Mouse (Mus musculus): ENCODE data around the gene Rnf26. TPM values are rescaled to one million over a fixed set of nuclear protein-coding genes. Genes with fewer than 3 reads are reported as not detected.

The Rnf26 gene
- polyA plus RNA-seq, 1 experiment from 2014 or later, result 56.4 TPM

DNA sequence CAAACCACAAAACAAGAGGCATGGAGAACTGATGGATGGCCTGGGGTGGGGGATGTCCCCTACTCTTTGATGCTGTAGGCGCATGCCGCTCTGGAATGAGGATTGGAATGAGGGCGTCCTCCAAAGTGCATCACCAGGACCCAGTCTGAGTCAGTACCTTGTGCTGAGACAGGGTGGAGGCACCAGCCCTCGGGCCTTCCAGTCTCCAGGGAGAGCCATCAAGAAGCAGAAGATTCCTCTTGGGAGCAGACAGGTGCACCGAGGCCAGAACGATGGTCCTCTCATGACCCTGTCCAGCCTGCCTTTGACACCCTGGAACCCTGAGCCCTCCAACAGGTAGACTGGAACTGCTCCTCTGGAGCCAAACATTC lies 45.4 kb downstream of the Rnf26 start:
- no peak for DNase-seq (ENCODE audit: low spot score, missing footprints)
- H3K27ac ChIP-seq (ENCODE audit: low read depth, low read length), result no peak overlapping the region
- H3K9me3 ChIP-seq (ENCODE audit: control insufficient read depth, low read length), result no peaks in the 10 kb centered on the region
- no peak overlapping the region for H3K9ac ChIP-seq (ENCODE audit: low read length)
- WGBS, result 91% methylated on average over 6 of the region's 6 CpGs
- no peak overlapping the region for H3K4me3 ChIP-seq (ENCODE audit: low read depth, low read length)
- ATAC-seq (ENCODE audit: low FRiP score), result no peak
- no peaks in the 10 kb centered on the region for H3K27me3 ChIP-seq (ENCODE audit: control insufficient read depth, insufficient read depth, low read length)
- no peak overlapping the region for H3K4me2 ChIP-seq
- H3K36me3 ChIP-seq (ENCODE audit: control insufficient read depth, insufficient read depth, low read length), result no peaks in the 10 kb centered on the region
- peaks cover 28% of the 10 kb centered on the region for H3K4me1 ChIP-seq (ENCODE audit: control insufficient read depth, insufficient read depth, low read length)

- Histone ChIP-seq H3K27me3 (ENCODE audit: control insufficient read depth, insufficient read depth, low read length) (no peaks in the 10 kb centered on the region), H3K4me1 (ENCODE audit: control insufficient read depth, insufficient read depth, low read length) (peaks cover 23% of the 10 kb centered on the region), H3K9me3 (ENCODE audit: control insufficient read depth, low read length) (no peaks in the 10 kb centered on the region), H3K4me2 (peak overlapping the region; percentile 74), H3K4me3 (ENCODE audit: low read depth, low read length) (peak overlapping the region; percentile 37), H3K36me3 (ENCODE audit: control insufficient read depth, insufficient read depth, low read length) (no peaks in the 10 kb centered on the region), H3K27ac (ENCODE audit: low read depth, low read length) (no peak overlapping the region), H3K9ac (ENCODE audit: low read length) (peak overlapping the region; percentile 49)
- WGBS, result 13% methylated on average over 15 of the region's 15 CpGs
- no peak; the same call in 1 of the 2 replicates for ATAC-seq (ENCODE audit: low FRiP score)
- DNase-seq (ENCODE audit: low spot score, missing footprints), result peak; percentile 85
Observed at GRCm38 (mm10) chr9:44067241-44067959, 45.9 kb downstream of the Rnf26 start.

DNA sequence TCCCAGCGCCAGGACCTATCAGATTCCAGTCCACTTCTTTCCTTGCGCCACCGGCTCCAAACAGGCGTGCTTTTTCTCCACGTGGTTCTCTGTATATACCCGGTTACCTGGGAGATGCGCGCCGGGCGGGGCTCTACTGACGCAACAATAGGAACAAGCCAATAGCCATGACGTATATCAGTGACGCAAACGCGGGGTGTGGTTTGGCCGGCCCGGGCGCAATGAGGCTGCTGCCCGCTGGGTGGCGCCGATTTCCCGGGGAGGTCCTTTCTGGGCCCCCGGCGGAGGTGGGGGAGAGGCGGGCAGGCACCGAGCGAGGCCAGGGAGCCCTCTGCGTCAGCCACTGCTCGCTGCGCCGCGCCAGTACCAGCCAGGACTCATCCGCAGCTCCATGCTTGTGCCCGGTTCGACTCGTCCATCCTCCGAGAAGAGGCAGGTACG lies 46.5 kb downstream of the Rnf26 start, which contains the start of gene Usp2:
TSS of gene Usp2 (plus strand) at position 237 of the 441 bp plus-strand sequence.
- DNase-seq (ENCODE audit: low spot score, missing footprints), result peak; percentile 100
- Histone ChIP-seq H3K4me3 (ENCODE audit: low read depth, low read length) (peak within 1 kb of the TSS; percentile 37), H3K4me1 (ENCODE audit: control insufficient read depth, insufficient read depth, low read length) (peaks cover 17% of the 10 kb centered on the region), H3K9ac (ENCODE audit: low read length) (peak within 1 kb of the TSS; percentile 49), H3K4me2 (peak within 1 kb of the TSS; percentile 74), H3K27me3 (ENCODE audit: control insufficient read depth, insufficient read depth, low read length) (no peaks in the 10 kb centered on the region), H3K36me3 (ENCODE audit: control insufficient read depth, insufficient read depth, low read length) (no peaks in the 10 kb centered on the region), H3K9me3 (ENCODE audit: control insufficient read depth, low read length) (no peaks in the 10 kb centered on the region), H3K27ac (ENCODE audit: low read depth, low read length) (no peak within 1 kb of the TSS)
- under 1% methylated on average over 38 of the region's 38 CpGs for WGBS
- ATAC-seq (ENCODE audit: low FRiP score), result peak; percentile 98

- no peak overlapping the region for H3K27ac ChIP-seq (ENCODE audit: low read depth, low read length)
- peaks cover 4% of the 10 kb centered on the region; the same call in 1 of the 2 replicates for H3K4me1 ChIP-seq (ENCODE audit: control insufficient read depth, insufficient read depth, low read length)
- ATAC-seq (ENCODE audit: low FRiP score) (no peak), DNase-seq (ENCODE audit: low spot score, missing footprints) (peak; percentile 64)
- WGBS, result 41% methylated on average over 1 of the region's 1 CpGs
- no peaks in the 10 kb centered on the region for H3K36me3 ChIP-seq (ENCODE audit: control insufficient read depth, insufficient read depth, low read length)
- no peaks in the 10 kb centered on the region for H3K27me3 ChIP-seq (ENCODE audit: control insufficient read depth, insufficient read depth, low read length)
- no peaks in the 10 kb centered on the region for H3K9me3 ChIP-seq (ENCODE audit: control insufficient read depth, low read length)
- H3K4me3 ChIP-seq (ENCODE audit: low read depth, low read length), result no peak overlapping the region
- H3K4me2 ChIP-seq, result no peak overlapping the region
- H3K9ac ChIP-seq (ENCODE audit: low read length), result no peak overlapping the region
Observed at GRCm38 (mm10) chr9:44065177-44065576, 48.1 kb downstream of the Rnf26 start.

DNA sequence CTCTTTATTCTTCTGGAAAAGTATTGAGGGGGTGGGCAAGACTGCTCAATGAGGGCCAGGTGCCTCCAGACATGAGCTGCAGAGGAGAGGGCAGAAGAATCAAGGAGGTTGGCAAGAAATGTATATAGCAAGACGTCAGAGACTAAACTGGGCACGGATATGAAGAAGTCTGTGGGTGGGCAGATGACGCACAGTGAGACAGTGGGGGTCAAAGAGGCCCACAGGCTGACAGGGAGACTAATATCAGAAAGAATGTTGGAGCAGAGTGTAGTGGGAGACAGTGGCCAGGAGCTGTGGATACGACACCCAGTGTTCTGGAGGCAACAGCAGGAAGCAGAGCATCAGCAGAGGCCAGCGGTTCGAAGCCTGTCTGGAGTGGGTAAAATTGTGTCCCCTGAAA lies 54.7 kb downstream of the Rnf26 start:
- Histone ChIP-seq H3K4me2 (no peak overlapping the region), H3K4me1 (ENCODE audit: control insufficient read depth, insufficient read depth, low read length) (no peaks in the 10 kb centered on the region), H3K9me3 (ENCODE audit: control insufficient read depth, low read length) (no peaks in the 10 kb centered on the region), H3K27ac (ENCODE audit: low read depth, low read length) (no peak overlapping the region), H3K4me3 (ENCODE audit: low read depth, low read length) (no peak overlapping the region), H3K9ac (ENCODE audit: low read length) (no peak overlapping the region), H3K27me3 (ENCODE audit: control insufficient read depth, insufficient read depth, low read length) (no peaks in the 10 kb centered on the region), H3K36me3 (ENCODE audit: control insufficient read depth, insufficient read depth, low read length) (no peaks in the 10 kb centered on the region)
- no peak for DNase-seq (ENCODE audit: low spot score, missing footprints)
- ATAC-seq (ENCODE audit: low FRiP score), result no peak
- 85% methylated on average over 6 of the region's 6 CpGs for WGBS

DNA sequence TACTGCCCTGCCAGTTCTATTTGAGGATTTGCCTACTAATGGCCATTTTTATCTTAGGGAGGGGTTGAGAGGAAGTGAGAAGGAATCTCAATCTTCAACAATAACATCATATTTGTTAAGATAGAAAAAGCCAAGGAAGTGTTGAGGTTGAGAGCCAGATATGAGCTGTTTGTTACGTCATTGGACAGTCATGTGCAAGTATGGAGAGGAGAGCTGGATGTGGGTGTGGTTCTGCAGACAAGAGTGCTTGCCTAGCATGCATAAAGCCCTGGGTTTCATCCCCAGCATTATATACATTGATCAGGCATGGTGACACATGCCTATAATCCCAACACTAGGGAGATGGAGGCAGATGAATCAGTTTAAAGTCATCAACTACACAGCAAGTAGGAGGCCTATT lies 59.4 kb downstream of the Rnf26 start:
- no peaks in the 10 kb centered on the region for H3K4me1 ChIP-seq (ENCODE audit: control insufficient read depth, insufficient read depth, low read length)
- H3K9ac ChIP-seq (ENCODE audit: low read length), result no peak overlapping the region
- WGBS, result 73% methylated on average over 1 of the region's 1 CpGs
- no peaks in the 10 kb centered on the region for H3K27me3 ChIP-seq (ENCODE audit: control insufficient read depth, insufficient read depth, low read length)
- H3K27ac ChIP-seq (ENCODE audit: low read depth, low read length), result no peak overlapping the region
- H3K9me3 ChIP-seq (ENCODE audit: control insufficient read depth, low read length), result no peaks in the 10 kb centered on the region
- H3K4me3 ChIP-seq (ENCODE audit: low read depth, low read length), result no peak overlapping the region
- H3K36me3 ChIP-seq (ENCODE audit: control insufficient read depth, insufficient read depth, low read length), result no peaks in the 10 kb centered on the region
- DNase-seq (ENCODE audit: low spot score, missing footprints) (no peak), ATAC-seq (ENCODE audit: low FRiP score) (no peak)
- no peak overlapping the region for H3K4me2 ChIP-seq

- no peak overlapping the region for H3K27ac ChIP-seq (ENCODE audit: low read depth, low read length)
- no peak overlapping the region for H3K4me2 ChIP-seq
- WGBS, result 69% methylated on average over 3 of the region's 3 CpGs
- H3K36me3 ChIP-seq (ENCODE audit: control insufficient read depth, insufficient read depth, low read length), result no peaks in the 10 kb centered on the region
- DNase-seq (ENCODE audit: low spot score, missing footprints), result no peak
- no peak for ATAC-seq (ENCODE audit: low FRiP score)
- no peaks in the 10 kb centered on the region for H3K9me3 ChIP-seq (ENCODE audit: control insufficient read depth, low read length)
- no peak overlapping the region for H3K4me3 ChIP-seq (ENCODE audit: low read depth, low read length)
- H3K27me3 ChIP-seq (ENCODE audit: control insufficient read depth, insufficient read depth, low read length), result no peaks in the 10 kb centered on the region
- no peak overlapping the region for H3K9ac ChIP-seq (ENCODE audit: low read length)
- no peaks in the 10 kb centered on the region for H3K4me1 ChIP-seq (ENCODE audit: control insufficient read depth, insufficient read depth, low read length)
Observed at GRCm38 (mm10) chr9:44052855-44053254, 60.5 kb downstream of the Rnf26 start.

DNA sequence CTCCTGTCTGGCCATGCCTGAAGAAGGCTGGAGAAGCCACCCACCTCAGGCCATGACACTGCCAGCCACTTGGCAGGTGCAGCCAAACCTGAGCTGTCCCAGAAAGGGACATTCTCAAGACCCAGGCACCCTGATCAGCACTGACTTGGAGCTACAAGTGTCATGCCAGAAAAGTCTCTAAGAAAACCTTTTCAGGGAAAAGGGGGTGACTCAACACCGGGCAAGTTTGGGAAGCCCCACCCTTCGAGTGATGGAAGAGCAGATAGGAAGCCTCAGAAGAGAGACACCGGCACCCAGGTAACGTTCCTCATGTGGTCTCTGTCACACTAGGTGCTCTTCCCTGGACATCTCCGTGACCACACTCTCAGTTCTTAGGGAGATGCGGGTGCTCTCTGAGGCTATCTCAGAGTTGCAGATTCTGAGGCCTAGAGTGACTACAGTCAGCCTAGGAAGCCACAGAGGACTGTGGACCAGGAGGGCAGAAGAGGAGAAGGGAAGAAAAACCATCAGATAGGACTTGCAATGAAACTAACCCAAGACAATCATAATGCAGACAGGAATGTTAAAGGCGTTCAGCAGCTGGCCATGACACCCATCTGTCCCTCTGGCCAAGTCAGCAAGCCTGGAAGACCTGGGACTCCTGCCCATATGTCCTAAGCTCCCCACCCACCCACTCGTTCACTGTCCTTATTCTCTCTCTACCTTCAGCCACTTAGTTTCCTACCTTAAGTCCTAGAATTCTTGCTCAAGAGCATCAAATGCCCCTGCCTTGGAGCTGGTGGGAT lies 63.7 kb downstream of the Rnf26 start:
- WGBS, result 86% methylated on average over 8 of the region's 8 CpGs

More for the DNA sequence above, 63.7 kb downstream of the Rnf26 start:
- no peak overlapping the region for H3K4me2 ChIP-seq
- no peak overlapping the region for H3K4me3 ChIP-seq (ENCODE audit: low read depth, low read length)
- ATAC-seq (ENCODE audit: low FRiP score) (no peak), DNase-seq (ENCODE audit: low spot score, missing footprints) (no peak)
- H3K27ac ChIP-seq (ENCODE audit: low read depth, low read length), result no peak overlapping the region
- H3K36me3 ChIP-seq (ENCODE audit: control insufficient read depth, insufficient read depth, low read length), result no peaks in the 10 kb centered on the region
- H3K9me3 ChIP-seq (ENCODE audit: control insufficient read depth, low read length), result no peaks in the 10 kb centered on the region
- H3K4me1 ChIP-seq (ENCODE audit: control insufficient read depth, insufficient read depth, low read length), result peaks cover 2% of the 10 kb centered on the region; the same call in 1 of the 2 replicates
- H3K9ac ChIP-seq (ENCODE audit: low read length), result no peak overlapping the region
- H3K27me3 ChIP-seq (ENCODE audit: control insufficient read depth, insufficient read depth, low read length), result peaks cover 6% of the 10 kb centered on the region
